Mouse (Mus musculus) neural tube, embryonic 14.5 days (tissue): ENCODE results near the gene Ankrd11. TPM values are rescaled to one million over a fixed set of nuclear protein-coding genes. Genes with fewer than 3 reads are reported as not detected.

Source experiments
- ATAC-seq: fragments of 200-750 bp; cut with Nextera tagmentation; 2 replicates; pipeline ENCODE4 v1.8.0; 2017; ENCODE audit warnings: low read depth, mild to moderate bottlenecking, moderate TSS enrichment, moderate library complexity
- H3K27ac ChIP-seq: fragments of 300-500 bp; sonication (generic); 2 replicates; pipeline ENCODE4 v1.5.1; 2014; ENCODE audit warnings: low read depth, mild to moderate bottlenecking, control low read depth, low read length, moderate library complexity, mixed read lengths
- H3K27me3 ChIP-seq: fragments of 300-500 bp; sonication (generic); 2 replicates; pipeline ENCODE4 v1.6.1; 2014; ENCODE audit warnings: low read length; ENCODE audit not compliant: control insufficient read depth, insufficient read depth
- H3K36me3 ChIP-seq: fragments of 300-500 bp; sonication (generic); 2 replicates; pipeline ENCODE4 v1.6.1; 2014; ENCODE audit warnings: low read length, mixed read lengths; ENCODE audit not compliant: control insufficient read depth, insufficient read depth
- H3K4me1 ChIP-seq: fragments of 300-500 bp; sonication (generic); 2 replicates; pipeline ENCODE4 v1.6.1; 2014; ENCODE audit warnings: low read length; ENCODE audit not compliant: control insufficient read depth, insufficient read depth
- H3K4me2 ChIP-seq: fragments of 300-500 bp; sonication (generic); 2 replicates; pipeline ENCODE4 v1.6.1; 2014; ENCODE audit warnings: mild to moderate bottlenecking, low read depth, low read length, control low read depth
- H3K4me3 ChIP-seq: fragments of 300-500 bp; sonication (generic); 2 replicates; pipeline ENCODE4 v1.5.1; 2014; ENCODE audit warnings: low read depth, low read length, control low read depth, mixed read lengths
- H3K9ac ChIP-seq: fragments of 300-500 bp; sonication (generic); replicated peaks from 2 replicates; pipeline ENCODE4 v1.6.1; 2014; ENCODE audit warnings: low read depth, mild to moderate bottlenecking, control low read depth, low read length, mixed read lengths
- H3K9me3 ChIP-seq: fragments of 300-500 bp; sonication (generic); 2 replicates; pipeline ENCODE4 v1.6.1; 2016; ENCODE audit warnings: low read length; ENCODE audit not compliant: control insufficient read depth
- WGBS: fragments of 180-500 bp; shearing (Covaris S2); extraction: QIAGEN DNeasy Blood & Tissue Kit; methylation state at CpG from one replicate; pipeline ENCODE4 v1.1.7; 2014; 5-methylcytosine and 5-hydroxymethylcytosine counted together
- polyA plus RNA-seq: library from polyadenylated mRNA; unstranded; fragments of >200 nt; fragmentation: Nextera tagmentation; extraction: Ambion mirVana; gene quantifications from 2 replicates; pipeline ENCODE4 v1.2.1, GENCODE M21; 2014

The Ankrd11 gene
- polyA plus RNA-seq, 1 experiment from 2014 or later, result 43.8 TPM

DNA sequence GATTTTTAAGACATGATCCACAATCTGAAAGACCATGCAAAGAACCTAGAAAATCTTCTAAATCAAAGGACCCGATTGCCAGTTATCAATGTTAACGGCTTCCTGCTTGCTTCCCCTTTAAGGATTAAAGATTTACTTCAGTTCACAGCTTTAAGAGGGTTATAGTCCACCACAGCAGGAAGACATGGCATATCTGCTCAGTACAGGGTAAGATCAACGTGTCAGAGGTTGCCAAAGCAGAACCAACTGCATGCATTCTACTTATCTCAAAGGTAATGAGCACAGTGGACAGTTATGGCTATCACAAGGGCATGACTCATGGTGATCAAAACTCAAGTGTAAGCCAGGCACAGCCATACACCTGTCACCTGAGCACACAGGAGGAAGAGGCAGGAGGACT lies 53.1 kb downstream of the Ankrd11 start:
- Histone ChIP-seq H3K4me2 (no peak overlapping the region), H3K27me3 (no peaks in the 10 kb centered on the region), H3K4me3 (no peak overlapping the region), H3K36me3 (no peaks in the 10 kb centered on the region), H3K9ac (no peak overlapping the region), H3K9me3 (no peaks in the 10 kb centered on the region), H3K4me1 (peaks cover 4% of the 10 kb centered on the region; the same call in 1 of the 2 replicates), H3K27ac (no peak overlapping the region)
- 93% methylated on average over 3 of the region's 3 CpGs for WGBS
- ATAC-seq, result no peak

DNA sequence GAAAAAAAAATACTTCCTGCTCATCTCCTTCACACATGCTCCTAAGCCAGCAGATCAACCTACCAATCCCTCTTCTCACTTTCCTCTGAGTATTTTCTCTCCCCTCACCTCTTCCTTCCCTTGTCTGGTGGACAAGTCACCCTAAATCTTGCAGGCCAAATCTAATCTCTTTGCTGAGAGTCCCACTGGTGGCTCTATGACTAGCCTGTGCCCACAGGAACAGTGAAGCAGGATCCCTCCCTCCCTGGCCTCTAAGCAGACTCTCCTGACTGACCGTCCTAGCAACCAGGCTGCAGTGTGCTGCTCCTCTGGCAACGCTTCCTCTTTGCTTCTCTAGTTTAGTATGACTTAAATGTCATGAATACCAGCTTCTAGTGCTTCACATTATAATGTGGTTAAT lies 54.8 kb downstream of the Ankrd11 start:
- no peak for ATAC-seq
- Histone ChIP-seq H3K4me3 (no peak overlapping the region), H3K9ac (no peak overlapping the region), H3K9me3 (no peaks in the 10 kb centered on the region), H3K4me1 (no peaks in the 10 kb centered on the region), H3K27me3 (no peaks in the 10 kb centered on the region), H3K27ac (no peak overlapping the region), H3K4me2 (no peak overlapping the region), H3K36me3 (no peaks in the 10 kb centered on the region)
- 44% methylated on average over 2 of the region's 2 CpGs for WGBS

DNA sequence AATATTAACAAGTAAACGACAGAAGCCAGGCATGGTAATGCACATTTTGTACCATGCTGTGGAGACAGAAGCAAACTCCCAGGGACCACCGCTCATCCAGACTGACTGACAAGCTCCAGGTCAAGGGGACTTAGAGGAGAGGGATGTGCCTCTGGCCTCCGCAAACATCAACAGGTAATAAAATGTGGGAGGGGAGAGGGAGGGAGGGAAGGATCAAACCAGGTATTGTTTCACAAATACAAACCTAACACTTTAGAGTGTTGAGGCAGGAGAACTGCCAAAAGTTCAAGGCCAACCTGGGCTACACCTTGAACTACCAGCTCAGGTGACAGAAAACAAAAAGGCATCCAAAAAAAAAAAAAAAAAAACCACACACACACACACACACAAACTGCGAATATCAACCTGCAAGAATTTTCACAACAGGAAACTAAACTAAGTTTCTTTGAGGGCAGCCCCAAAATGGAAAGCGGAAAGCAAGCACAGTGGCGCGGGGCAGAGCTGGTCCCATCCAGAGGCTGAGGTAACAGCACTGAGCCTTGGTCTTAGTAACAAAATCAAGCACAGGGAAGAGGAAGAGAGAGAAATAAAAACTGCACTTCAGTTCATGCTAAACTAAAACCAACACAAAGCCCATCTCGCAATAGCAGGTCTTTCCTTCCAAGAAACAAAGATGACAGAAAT lies 55.4 kb downstream of the Ankrd11 start:
- Histone ChIP-seq H3K27ac (no peak overlapping the region), H3K4me3 (no peak overlapping the region)
- 76% methylated on average over 8 of the region's 8 CpGs for WGBS

DNA sequence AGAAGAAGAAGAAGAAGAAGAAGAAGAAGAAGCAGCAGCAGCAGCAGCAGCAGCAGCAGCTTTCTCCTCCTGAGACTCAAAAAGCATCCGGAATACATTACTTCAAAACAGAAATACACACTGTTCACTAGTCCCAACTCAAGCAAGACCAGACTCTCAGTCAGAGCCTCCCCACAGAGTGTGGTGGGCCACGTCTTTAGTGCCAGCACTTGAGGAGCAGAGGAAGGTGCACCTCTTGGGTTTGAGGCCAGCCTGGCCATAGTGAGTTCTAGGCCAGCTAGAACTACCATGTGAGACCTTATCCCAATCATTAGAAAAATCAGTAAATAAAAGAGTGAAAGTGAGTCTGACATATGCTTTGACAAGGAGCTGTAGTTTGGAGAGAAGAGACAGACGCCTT lies 57.9 kb downstream of the Ankrd11 start:
- H3K4me2 ChIP-seq, result no peak overlapping the region
- 94% methylated on average over 3 of the region's 3 CpGs for WGBS
- no peak overlapping the region for H3K4me3 ChIP-seq
- no peaks in the 10 kb centered on the region for H3K36me3 ChIP-seq
- no peaks in the 10 kb centered on the region for H3K4me1 ChIP-seq
- no peaks in the 10 kb centered on the region for H3K27me3 ChIP-seq
- no peak for ATAC-seq
- H3K9ac ChIP-seq, result no peak overlapping the region
- no peak overlapping the region for H3K27ac ChIP-seq
- H3K9me3 ChIP-seq, result no peaks in the 10 kb centered on the region

More for the DNA sequence above, 55.4 kb downstream of the Ankrd11 start:
- H3K9ac ChIP-seq, result no peak overlapping the region
- H3K4me1 ChIP-seq, result no peaks in the 10 kb centered on the region
- no peaks in the 10 kb centered on the region for H3K9me3 ChIP-seq
- no peaks in the 10 kb centered on the region for H3K27me3 ChIP-seq
- no peak overlapping the region for H3K4me2 ChIP-seq
- H3K36me3 ChIP-seq, result no peaks in the 10 kb centered on the region
- no peak for ATAC-seq

DNA sequence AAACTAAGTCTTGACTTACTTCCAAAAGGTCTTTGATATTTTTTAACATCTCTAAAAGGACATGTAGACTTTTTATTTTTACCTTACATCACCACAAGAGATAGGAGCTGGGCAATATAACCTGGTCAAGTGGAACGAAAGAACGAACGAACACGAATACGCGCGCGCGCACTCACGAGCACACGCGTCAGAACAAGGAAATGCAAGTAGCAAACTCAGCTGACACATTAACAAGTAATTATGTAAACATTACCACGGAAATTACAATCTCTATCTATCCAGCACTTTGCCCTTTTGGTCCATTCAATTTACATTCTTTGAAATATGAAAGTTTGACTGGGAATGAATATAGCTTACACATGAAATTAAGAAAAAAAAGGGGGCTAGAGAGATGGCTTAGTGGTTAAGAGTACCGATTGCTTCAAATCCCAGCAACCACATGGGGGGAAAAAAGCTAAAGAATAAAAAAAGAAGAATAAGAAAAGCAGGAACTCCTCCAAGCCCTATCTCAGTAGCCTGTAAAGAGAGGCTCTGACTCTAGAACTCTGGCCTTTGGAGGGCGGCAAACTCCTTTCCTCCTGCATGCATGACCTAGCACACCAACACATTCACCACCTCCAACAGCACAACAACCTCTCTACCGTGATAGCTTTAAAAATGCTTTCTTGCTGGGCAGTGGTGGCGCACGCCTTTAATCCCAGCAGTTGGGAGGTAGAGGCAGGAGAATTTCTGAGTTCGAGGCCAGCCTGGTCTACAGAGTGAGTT lies 58.7 kb downstream of the Ankrd11 start:
- Histone ChIP-seq H3K36me3 (no peaks in the 10 kb centered on the region), H3K27ac (no peak overlapping the region), H3K9ac (no peak overlapping the region), H3K4me1 (no peaks in the 10 kb centered on the region), H3K4me3 (no peak overlapping the region), H3K9me3 (no peaks in the 10 kb centered on the region), H3K4me2 (no peak overlapping the region), H3K27me3 (no peaks in the 10 kb centered on the region)
- ATAC-seq, result no peak
- WGBS, result 86% methylated on average over 19 of the region's 19 CpGs

DNA sequence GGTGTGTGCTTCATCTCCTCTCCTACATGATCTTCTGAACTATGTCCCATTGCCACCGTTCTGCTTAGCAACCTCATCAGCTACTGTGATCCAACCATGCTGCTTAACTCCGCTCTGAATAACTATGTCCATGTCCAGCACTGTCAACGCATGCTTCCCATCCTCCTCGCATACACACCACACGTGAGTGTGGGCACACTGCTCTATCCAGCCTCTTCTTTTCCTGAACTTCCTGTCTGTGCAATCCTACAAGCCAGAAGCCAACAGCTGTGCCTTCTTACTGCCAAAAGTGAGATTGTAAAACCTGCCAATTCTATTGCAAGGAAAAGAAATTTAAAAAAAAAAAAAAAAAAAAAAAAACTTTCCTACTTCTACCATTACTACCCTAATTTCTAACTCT lies 60.4 kb downstream of the Ankrd11 start:
- ATAC-seq, result no peak
- H3K9ac ChIP-seq, result no peak overlapping the region
- no peak overlapping the region for H3K4me3 ChIP-seq

DNA sequence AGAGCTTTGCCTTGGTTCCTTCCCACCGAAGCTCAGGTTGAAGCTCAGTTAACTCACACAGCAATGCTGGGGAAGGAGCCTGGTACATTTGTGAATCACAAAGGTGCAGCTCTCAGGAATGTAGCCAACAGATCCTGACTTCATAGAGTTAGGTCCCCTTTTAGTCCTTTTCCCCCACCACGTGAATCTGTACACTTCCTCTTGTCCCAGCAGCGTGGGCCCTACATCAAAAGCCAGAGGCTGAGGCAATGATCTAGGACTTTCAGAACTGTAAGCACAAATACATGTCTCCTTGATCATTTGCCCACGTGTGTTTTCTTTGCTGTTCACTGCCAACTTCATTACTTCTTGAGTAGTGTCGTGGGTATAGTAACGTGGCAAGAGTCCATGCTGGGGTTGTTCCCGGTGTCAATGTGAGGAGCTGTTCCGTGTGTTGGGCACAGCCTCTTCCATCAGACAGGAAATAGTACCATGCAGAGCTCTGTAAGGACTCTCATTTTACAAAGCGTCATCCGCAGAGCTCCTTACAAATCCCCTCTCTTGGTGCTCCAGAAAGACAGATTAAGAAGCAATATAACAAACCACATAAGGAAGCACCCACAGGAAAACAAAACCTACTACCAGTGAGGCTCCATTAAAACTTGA lies 62.1 kb downstream of the Ankrd11 start:
- 72% methylated on average over 10 of the region's 10 CpGs for WGBS
- no peak overlapping the region for H3K4me2 ChIP-seq
- H3K9ac ChIP-seq, result no peak overlapping the region
- no peaks in the 10 kb centered on the region for H3K36me3 ChIP-seq
- no peaks in the 10 kb centered on the region for H3K9me3 ChIP-seq
- no peak overlapping the region for H3K4me3 ChIP-seq
- ATAC-seq, result no peak
- no peaks in the 10 kb centered on the region for H3K4me1 ChIP-seq
- H3K27ac ChIP-seq, result no peak overlapping the region
- H3K27me3 ChIP-seq, result no peaks in the 10 kb centered on the region

More for the DNA sequence above, 60.4 kb downstream of the Ankrd11 start:
- 92% methylated on average over 5 of the region's 5 CpGs for WGBS
- Histone ChIP-seq H3K4me2 (no peak overlapping the region), H3K27me3 (no peaks in the 10 kb centered on the region), H3K4me1 (no peaks in the 10 kb centered on the region), H3K27ac (no peak overlapping the region), H3K9me3 (no peaks in the 10 kb centered on the region), H3K36me3 (no peaks in the 10 kb centered on the region)

DNA sequence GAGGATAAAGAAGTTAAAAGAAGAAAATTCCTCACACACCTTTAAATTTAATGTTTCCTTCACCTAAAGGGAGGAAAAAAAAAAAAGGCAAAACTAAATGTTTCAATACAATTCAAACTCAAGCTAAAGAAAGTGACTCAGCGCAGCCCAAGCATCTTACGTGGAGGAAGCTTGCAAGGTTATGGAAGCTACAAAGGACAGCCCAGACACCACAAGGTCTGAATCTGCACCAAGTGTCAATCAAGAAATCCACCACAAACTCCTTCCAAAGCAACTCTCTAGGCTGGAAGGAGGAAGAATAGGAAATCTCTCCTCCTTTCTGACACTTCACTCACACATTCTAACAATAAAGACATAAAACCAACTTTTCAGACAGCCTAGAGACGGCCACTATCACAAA lies 62.7 kb downstream of the Ankrd11 start:
- Histone ChIP-seq H3K9me3 (no peaks in the 10 kb centered on the region), H3K27ac (no peak overlapping the region), H3K9ac (no peak overlapping the region), H3K4me2 (no peak overlapping the region), H3K36me3 (no peaks in the 10 kb centered on the region), H3K4me3 (no peak overlapping the region), H3K4me1 (no peaks in the 10 kb centered on the region), H3K27me3 (no peaks in the 10 kb centered on the region)
- ATAC-seq, result no peak
- 82% methylated on average over 3 of the region's 3 CpGs for WGBS

DNA sequence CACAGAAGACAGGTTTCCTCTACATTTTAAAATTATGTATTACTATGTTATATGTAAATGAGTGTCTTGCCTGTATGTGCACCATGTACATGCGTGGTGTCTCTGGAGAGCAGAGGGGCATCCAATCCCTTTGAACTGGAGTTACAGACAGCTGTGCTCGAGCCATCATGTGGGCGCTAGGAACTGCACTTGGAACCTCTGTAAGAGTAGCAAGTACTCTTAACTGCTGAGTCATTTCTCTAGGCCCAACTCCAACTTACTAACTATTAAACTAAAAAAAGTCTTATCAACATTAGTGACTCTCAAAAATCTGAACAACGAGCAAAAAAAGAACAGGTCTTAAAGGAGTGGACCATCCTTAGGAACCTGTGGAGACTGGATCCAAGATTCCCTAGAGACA lies 66.0 kb downstream of the Ankrd11 start:
- Histone ChIP-seq H3K36me3 (no peaks in the 10 kb centered on the region), H3K9ac (no peak overlapping the region), H3K4me3 (no peak overlapping the region), H3K4me1 (no peaks in the 10 kb centered on the region), H3K9me3 (no peaks in the 10 kb centered on the region), H3K27me3 (no peaks in the 10 kb centered on the region), H3K4me2 (no peak overlapping the region), H3K27ac (no peak overlapping the region)
- WGBS, result 98% methylated on average over 4 of the region's 4 CpGs
- no peak for ATAC-seq
